Mouse (Mus musculus) heart, embryonic 10.5 days (tissue): ENCODE measurements around the gene Ranbp10. TPM values are rescaled to one million over a fixed set of nuclear protein-coding genes. Genes with fewer than 3 reads are reported as not detected.

Experiments used
- DNase-seq: peaks from one replicate; pipeline ENCODE4 v3.0.0-alpha.2; 2017; ENCODE audit warnings: low spot score
- H3K27ac ChIP-seq: fragments of 300-500 bp; sonication (generic); 2 replicates; pipeline ENCODE4 v1.5.1; 2016; ENCODE audit warnings: mild to moderate bottlenecking
- H3K27me3 ChIP-seq: fragments of 300-500 bp; sonication (generic); 2 replicates; pipeline ENCODE4 v1.6.1; 2016; ENCODE audit warnings: mild to moderate bottlenecking; ENCODE audit not compliant: poor library complexity, insufficient read depth, severe bottlenecking
- H3K36me3 ChIP-seq: fragments of 300-500 bp; sonication (generic); 2 replicates; pipeline ENCODE4 v1.6.1; 2016; ENCODE audit warnings: mild to moderate bottlenecking, moderate library complexity
- H3K4me1 ChIP-seq: fragments of 300-500 bp; sonication (generic); 2 replicates; pipeline ENCODE4 v1.6.1; 2016; ENCODE audit warnings: mild to moderate bottlenecking
- H3K4me3 ChIP-seq: fragments of 300-500 bp; sonication (generic); 2 replicates; pipeline ENCODE4 v1.5.1; 2016; ENCODE audit warnings: mild to moderate bottlenecking, moderate library complexity
- H3K9me3 ChIP-seq: fragments of 300-500 bp; sonication (generic); 2 replicates; pipeline ENCODE4 v1.6.1; 2016; ENCODE audit warnings: mild to moderate bottlenecking, moderate library complexity
- WGBS: fragments of 180-500 bp; shearing (Covaris S2); methylation state at CpG from one replicate; pipeline ENCODE4 v1.1.7; 2016; 5-methylcytosine and 5-hydroxymethylcytosine counted together
- polyA plus RNA-seq: library from polyadenylated mRNA; unstranded; fragments of >200 nt; fragmentation: Nextera tagmentation; extraction: Ambion mirVana; gene quantifications from 2 replicates; pipeline ENCODE4 v1.2.1, GENCODE M21; 2016

Ranbp10 gene
- polyA plus RNA-seq, 1 experiment from 2014 or later, result 10.4 TPM

- Histone ChIP-seq H3K27me3 (no peaks in the 10 kb centered on the region), H3K27ac (no peak overlapping the region), H3K4me1 (no peaks in the 10 kb centered on the region), H3K9me3 (no peaks in the 10 kb centered on the region), H3K4me3 (no peak overlapping the region), H3K36me3 (peaks cover 72% of the 10 kb centered on the region)
- no peak for DNase-seq
- WGBS, result 88% methylated on average over 1 of the region's 1 CpGs
Observed at GRCm38 (mm10) chr8:105770609-105771008, 56.5 kb downstream of the Ranbp10 start.

GRCm38 (mm10) chr8:105768485-105769257 is 58.5 kb downstream of the Ranbp10 start:
- 89% methylated on average over 5 of the region's 5 CpGs for WGBS
- Histone ChIP-seq H3K27ac (no peak overlapping the region), H3K36me3 (peaks cover 54% of the 10 kb centered on the region), H3K4me1 (no peaks in the 10 kb centered on the region), H3K9me3 (no peaks in the 10 kb centered on the region), H3K4me3 (no peak overlapping the region), H3K27me3 (no peaks in the 10 kb centered on the region)
- no peak for DNase-seq

DNA sequence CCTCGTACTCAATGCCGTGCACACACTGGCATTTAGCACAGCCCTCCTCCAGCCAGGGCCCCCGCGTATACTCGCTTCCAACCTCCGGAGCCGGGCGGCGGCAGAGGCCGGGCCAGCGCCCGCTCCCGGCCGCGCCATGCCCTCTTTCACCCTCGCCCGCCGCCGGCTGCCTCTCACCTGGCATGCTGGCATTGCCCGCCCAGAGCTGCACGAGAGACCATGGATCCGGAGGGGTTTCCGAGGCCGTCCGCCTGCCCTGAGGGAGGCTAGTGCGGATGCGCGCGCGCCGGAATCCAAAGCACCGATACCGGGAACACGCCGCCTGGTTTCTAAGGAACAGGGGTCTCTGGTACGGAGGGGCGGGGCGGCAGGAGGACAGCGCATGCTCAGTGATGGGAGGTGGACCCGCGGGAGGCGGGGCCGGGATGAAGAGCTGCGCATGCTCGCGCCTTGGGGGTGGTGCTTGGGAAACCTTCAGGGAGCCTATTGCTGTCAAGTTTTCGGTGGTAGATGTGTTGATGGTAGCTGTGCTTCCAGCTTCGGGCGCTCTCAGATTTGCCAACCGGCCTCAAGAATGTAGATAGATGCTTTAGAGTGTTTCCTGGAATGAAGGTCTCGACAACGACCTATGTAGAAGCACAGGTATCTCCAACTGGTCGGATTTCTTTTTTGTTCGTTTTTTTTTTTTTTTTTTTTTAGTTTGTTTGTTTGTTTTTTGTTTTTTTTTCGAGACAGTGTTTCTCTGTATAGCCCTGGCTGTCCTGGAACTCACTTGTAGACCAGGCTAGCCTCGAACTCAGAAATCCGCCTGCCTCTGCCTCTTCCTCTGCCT is 68.7 kb downstream of the Ranbp10 start, which contains the start of gene Gfod2:
Gfod2 (minus strand) TSS at position 388 of the 832 bp plus-strand sequence.
- H3K4me1 ChIP-seq, result peaks cover 11% of the 10 kb centered on the region; the same call in 1 of the 2 replicates
- DNase-seq, result peak; percentile 99
- no peaks in the 10 kb centered on the region for H3K9me3 ChIP-seq
- 4% methylated on average over 57 of the region's 57 CpGs for WGBS
- H3K27me3 ChIP-seq, result no peaks in the 10 kb centered on the region
- H3K36me3 ChIP-seq, result no peaks in the 10 kb centered on the region
- peak within 1 kb of the TSS; percentile 93 for H3K4me3 ChIP-seq
- peak within 1 kb of the TSS; percentile 89 for H3K27ac ChIP-seq

DNA sequence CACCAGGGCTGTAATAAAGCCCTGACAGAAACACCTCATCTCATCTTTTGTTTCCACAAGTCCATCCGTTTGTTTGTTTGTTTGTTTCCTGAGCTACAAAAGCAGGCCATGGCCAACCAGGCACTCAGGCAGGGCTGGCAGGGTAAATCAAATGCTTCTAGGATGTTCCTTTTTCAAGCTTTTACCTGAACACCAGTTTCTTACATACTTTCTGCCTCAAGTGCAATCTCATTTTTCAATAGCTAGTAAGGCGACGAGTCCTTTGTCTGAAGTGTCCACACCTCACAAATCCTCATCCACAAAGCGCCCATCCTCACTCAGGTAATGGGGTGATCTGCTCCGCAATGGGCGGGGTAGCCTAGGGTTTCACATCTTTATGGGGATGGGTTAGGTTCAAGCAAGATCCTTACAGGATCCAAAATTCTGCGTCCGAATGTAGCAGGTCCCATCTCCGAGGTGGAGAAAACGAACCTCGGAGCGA is 69.3 kb downstream of the Ranbp10 start:
- Histone ChIP-seq H3K36me3 (no peaks in the 10 kb centered on the region), H3K4me3 (peak overlapping the region; percentile 93), H3K4me1 (peaks cover 11% of the 10 kb centered on the region; the same call in 1 of the 2 replicates), H3K27ac (peak overlapping the region; percentile 89), H3K9me3 (no peaks in the 10 kb centered on the region), H3K27me3 (no peaks in the 10 kb centered on the region)
- 2% methylated on average over 12 of the region's 12 CpGs for WGBS
- no peak for DNase-seq

DNA sequence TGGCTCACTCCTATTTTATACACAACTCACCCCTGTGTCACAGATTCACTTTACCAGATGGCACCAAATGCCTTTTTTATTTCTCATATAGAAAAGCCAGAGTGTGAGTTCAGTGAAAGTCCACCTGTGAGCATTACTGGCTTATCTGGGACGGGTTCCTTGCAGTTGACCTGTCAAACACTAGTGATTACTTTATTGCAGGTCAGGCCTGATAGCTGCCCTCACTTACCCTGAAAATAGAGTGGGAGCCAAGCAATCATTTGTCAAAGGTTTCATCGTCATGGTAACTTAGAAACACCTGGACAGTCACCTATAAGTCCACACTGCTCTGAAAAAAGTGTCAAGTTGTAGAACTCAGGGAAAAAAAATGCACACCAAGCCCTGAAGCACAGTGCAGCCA is 72.5 kb downstream of the Ranbp10 start:
- DNase-seq, result no peak
- Histone ChIP-seq H3K9me3 (no peaks in the 10 kb centered on the region), H3K36me3 (no peaks in the 10 kb centered on the region), H3K27ac (no peak overlapping the region), H3K4me3 (no peak overlapping the region), H3K4me1 (peaks cover 28% of the 10 kb centered on the region), H3K27me3 (no peaks in the 10 kb centered on the region)
- WGBS, result 71% methylated on average over 2 of the region's 2 CpGs

DNA sequence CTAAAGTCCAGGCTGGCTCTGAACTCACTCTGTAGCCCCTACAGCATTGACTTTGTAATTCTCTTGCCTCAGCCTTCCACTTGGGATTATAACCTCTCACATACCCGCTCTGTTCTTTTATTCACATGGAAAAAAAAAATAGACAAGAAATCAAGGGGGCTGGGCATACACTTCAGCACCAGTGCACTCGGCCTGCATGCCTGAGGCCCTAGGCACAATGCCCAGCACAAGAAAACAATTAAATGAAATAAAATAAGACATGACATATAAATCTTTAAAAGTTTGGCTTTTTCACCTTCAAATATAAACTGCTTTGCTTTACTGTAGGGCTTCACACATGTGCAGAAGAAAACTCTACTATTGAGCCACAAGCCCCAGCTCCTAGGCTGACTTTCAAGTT is 73.2 kb downstream of the Ranbp10 start:
- Histone ChIP-seq H3K4me3 (no peak overlapping the region), H3K27ac (no peak overlapping the region), H3K9me3 (no peaks in the 10 kb centered on the region), H3K27me3 (no peaks in the 10 kb centered on the region), H3K4me1 (peaks cover 23% of the 10 kb centered on the region), H3K36me3 (no peaks in the 10 kb centered on the region)
- 83% methylated on average over 2 of the region's 2 CpGs for WGBS
- no peak for DNase-seq

DNA sequence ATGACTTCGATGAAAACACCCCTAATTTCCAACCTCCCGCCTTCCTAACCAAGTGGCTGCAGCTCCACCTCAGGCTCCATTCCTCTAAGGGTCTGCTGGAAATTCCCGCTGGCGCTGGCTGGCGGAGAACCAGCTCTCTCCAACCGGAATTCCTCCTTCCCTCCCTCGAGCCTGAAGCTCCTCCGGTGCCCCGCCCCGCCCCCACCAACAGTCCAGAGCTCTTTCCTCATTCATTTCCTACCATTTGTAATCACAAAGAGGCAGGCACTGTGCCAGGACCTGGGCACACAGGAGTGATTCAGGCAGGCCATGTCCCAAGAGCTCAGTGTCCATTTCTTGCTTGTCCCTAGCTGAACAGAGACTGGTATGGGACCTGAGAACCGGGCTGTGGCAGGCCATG is 76.5 kb downstream of the Ranbp10 start:
- Histone ChIP-seq H3K27me3 (no peaks in the 10 kb centered on the region), H3K36me3 (peaks cover 3% of the 10 kb centered on the region; the same call in 1 of the 2 replicates), H3K27ac (peak overlapping the region; percentile 69), H3K9me3 (no peaks in the 10 kb centered on the region), H3K4me3 (peak overlapping the region; percentile 30; the same call in 1 of the 2 replicates), H3K4me1 (peaks cover 32% of the 10 kb centered on the region)
- WGBS, result 7% methylated on average over 11 of the region's 11 CpGs
- peak; percentile 81 for DNase-seq

- Histone ChIP-seq H3K9me3 (no peaks in the 10 kb centered on the region), H3K36me3 (peaks cover 5% of the 10 kb centered on the region; the same call in 1 of the 2 replicates), H3K27me3 (no peaks in the 10 kb centered on the region), H3K4me1 (peaks cover 19% of the 10 kb centered on the region), H3K4me3 (no peak overlapping the region), H3K27ac (no peak overlapping the region)
- 80% methylated on average over 4 of the region's 4 CpGs for WGBS
- no peak for DNase-seq
Observed at GRCm38 (mm10) chr8:105743301-105743700, 83.8 kb downstream of the Ranbp10 start.

GRCm38 (mm10) chr8:105739216-105739615 is 87.9 kb downstream of the Ranbp10 start:
- Histone ChIP-seq H3K4me3 (no peak overlapping the region), H3K4me1 (peaks cover 6% of the 10 kb centered on the region), H3K27ac (no peak overlapping the region), H3K27me3 (no peaks in the 10 kb centered on the region), H3K36me3 (peaks cover 5% of the 10 kb centered on the region; the same call in 1 of the 2 replicates), H3K9me3 (no peaks in the 10 kb centered on the region)
- DNase-seq, result no peak
- 89% methylated on average over 5 of the region's 5 CpGs for WGBS

GRCm38 (mm10) chr8:105732186-105732585 is 95.0 kb downstream of the Ranbp10 start:
- Histone ChIP-seq H3K27me3 (no peaks in the 10 kb centered on the region), H3K4me1 (peaks cover 6% of the 10 kb centered on the region; the same call in 1 of the 2 replicates), H3K4me3 (no peak overlapping the region), H3K36me3 (peaks cover 9% of the 10 kb centered on the region), H3K27ac (no peak overlapping the region), H3K9me3 (no peaks in the 10 kb centered on the region)
- DNase-seq, result no peak
- WGBS, result 91% methylated on average over 5 of the region's 5 CpGs

DNA sequence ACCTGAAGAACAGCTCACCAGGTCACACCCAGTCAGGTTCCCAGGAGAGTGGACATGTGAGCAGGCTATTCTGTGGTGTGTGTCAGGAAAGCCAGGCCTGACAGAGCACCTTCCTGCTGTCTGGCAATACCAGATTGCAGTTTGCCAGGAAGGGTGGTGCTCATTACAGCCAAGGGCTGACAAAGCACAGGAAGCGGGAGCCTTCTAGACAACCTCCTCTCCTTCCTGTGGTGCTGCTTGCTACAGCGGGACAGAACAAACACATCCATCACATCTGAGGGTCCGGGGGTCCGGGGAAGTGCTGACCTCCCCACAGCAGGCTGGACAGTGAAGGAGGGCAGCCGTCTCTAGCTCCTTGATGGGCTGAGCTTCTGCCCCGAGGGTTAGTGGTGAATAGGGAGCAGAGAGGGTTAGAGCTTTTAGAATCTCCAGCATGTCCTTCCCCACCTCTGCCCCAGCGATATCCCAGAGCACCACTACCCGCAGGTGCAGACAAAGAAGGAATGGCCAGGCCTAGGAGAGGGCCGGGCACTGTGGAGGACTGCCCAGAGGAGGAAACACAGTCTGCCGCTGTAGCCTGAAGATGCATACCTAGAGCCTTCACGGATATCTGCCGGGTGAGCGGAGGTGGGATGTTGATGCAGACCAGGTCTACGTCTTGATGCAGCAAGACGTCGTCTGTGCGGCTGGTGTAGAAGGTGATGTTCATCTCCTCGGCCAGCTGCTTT is 99.6 kb downstream of the Ranbp10 start:
- WGBS, result 66% methylated on average over 18 of the region's 18 CpGs
- Histone ChIP-seq H3K27me3 (no peaks in the 10 kb centered on the region), H3K4me3 (no peak overlapping the region), H3K27ac (peak overlapping the region; percentile 74), H3K4me1 (peaks cover 6% of the 10 kb centered on the region; the same call in 1 of the 2 replicates), H3K9me3 (no peaks in the 10 kb centered on the region), H3K36me3 (peaks cover 36% of the 10 kb centered on the region)
- no peak for DNase-seq

GRCm38 (mm10) chr8:105725726-105726125 is 101.4 kb downstream of the Ranbp10 start:
- DNase-seq, result no peak
- Histone ChIP-seq H3K27ac (no peak overlapping the region), H3K27me3 (no peaks in the 10 kb centered on the region), H3K36me3 (peaks cover 36% of the 10 kb centered on the region), H3K9me3 (no peaks in the 10 kb centered on the region), H3K4me1 (peaks cover 6% of the 10 kb centered on the region; the same call in 1 of the 2 replicates), H3K4me3 (no peak overlapping the region)
- 73% methylated on average over 5 of the region's 5 CpGs for WGBS
